Mouse (Mus musculus) limb, embryonic 11.5 days (tissue): ENCODE measurements around the gene Cxcl9. TPM values are rescaled to one million over a fixed set of nuclear protein-coding genes. Genes with fewer than 3 reads are reported as not detected.

Experiments used
- ATAC-seq: fragments of 200-750 bp; cut with Nextera tagmentation; 2 replicates; pipeline ENCODE4 v1.8.0; 2017; ENCODE audit warnings: low read depth; ENCODE audit not compliant: insufficient number of reproducible peaks, low FRiP score, low TSS enrichment
- DNase-seq: peaks from one replicate; pipeline ENCODE4 v3.0.0-alpha.2; 2015; ENCODE audit warnings: low spot score
- H3K27ac ChIP-seq: fragments of 300-500 bp; sonication (generic); replicated peaks from 2 replicates; pipeline ENCODE4 v1.5.1; 2014; ENCODE audit warnings: low read depth, mild to moderate bottlenecking, low read length
- H3K27me3 ChIP-seq: fragments of 300-500 bp; sonication (generic); 2 replicates; pipeline ENCODE4 v1.6.1; 2014; ENCODE audit warnings: mild to moderate bottlenecking, low read length, mixed read lengths; ENCODE audit not compliant: control insufficient read depth, insufficient read depth
- H3K36me3 ChIP-seq: fragments of 300-500 bp; sonication (generic); 2 replicates; pipeline ENCODE4 v1.6.1; 2014; ENCODE audit warnings: mild to moderate bottlenecking, low read length, moderate library complexity, mixed read lengths; ENCODE audit not compliant: control insufficient read depth, insufficient read depth
- H3K4me1 ChIP-seq: fragments of 300-500 bp; sonication (generic); 2 replicates; pipeline ENCODE4 v1.6.1; 2014; ENCODE audit warnings: low read length, mixed read lengths; ENCODE audit not compliant: control insufficient read depth, insufficient read depth
- H3K4me2 ChIP-seq: fragments of 300-500 bp; sonication (generic); 2 replicates; pipeline ENCODE4 v1.6.1; 2014; ENCODE audit warnings: low read depth, mild to moderate bottlenecking, moderate library complexity; ENCODE audit not compliant: severe bottlenecking
- H3K4me3 ChIP-seq: fragments of 300-500 bp; sonication (generic); 2 replicates; pipeline ENCODE4 v1.5.1; 2014; ENCODE audit warnings: low read depth, low read length
- H3K9ac ChIP-seq: fragments of 300-500 bp; sonication (generic); 2 replicates; pipeline ENCODE4 v1.6.1; 2014; ENCODE audit warnings: mild to moderate bottlenecking, low read length
- H3K9me3 ChIP-seq: fragments of 300-500 bp; sonication (generic); 2 replicates; pipeline ENCODE4 v1.6.1; 2016; ENCODE audit warnings: low read length; ENCODE audit not compliant: control insufficient read depth
- WGBS: fragments of 180-500 bp; shearing (Covaris S2); extraction: QIAGEN DNeasy Blood & Tissue Kit; methylation state at CpG from one replicate; pipeline ENCODE4 v1.1.7; 2014; 5-methylcytosine and 5-hydroxymethylcytosine counted together
- polyA plus RNA-seq: library from polyadenylated mRNA; unstranded; fragments of >200 nt; fragmentation: Nextera tagmentation; extraction: Ambion mirVana; gene quantifications from 2 replicates; pipeline ENCODE4 v1.2.1, GENCODE M21; 2014

Cxcl9 gene
- polyA plus RNA-seq, 1 experiment from 2014 or later: not detected

GRCm38 (mm10) chr5:92287840-92288239, 40.0 kb downstream of the Cxcl9 start:
- ATAC-seq: no peak
- Histone ChIP-seq H3K36me3 (peaks cover 12% of the 10 kb centered on the region), H3K4me3 (no peak overlapping the region), H3K9me3 (no peaks in the 10 kb centered on the region), H3K9ac (no peak overlapping the region), H3K27me3 (no peaks in the 10 kb centered on the region), H3K4me1 (no peaks in the 10 kb centered on the region), H3K4me2 (no peak overlapping the region), H3K27ac (no peak overlapping the region)
- WGBS: 84% methylated on average over 6 of the region's 6 CpGs
- no peak for DNase-seq

DNA sequence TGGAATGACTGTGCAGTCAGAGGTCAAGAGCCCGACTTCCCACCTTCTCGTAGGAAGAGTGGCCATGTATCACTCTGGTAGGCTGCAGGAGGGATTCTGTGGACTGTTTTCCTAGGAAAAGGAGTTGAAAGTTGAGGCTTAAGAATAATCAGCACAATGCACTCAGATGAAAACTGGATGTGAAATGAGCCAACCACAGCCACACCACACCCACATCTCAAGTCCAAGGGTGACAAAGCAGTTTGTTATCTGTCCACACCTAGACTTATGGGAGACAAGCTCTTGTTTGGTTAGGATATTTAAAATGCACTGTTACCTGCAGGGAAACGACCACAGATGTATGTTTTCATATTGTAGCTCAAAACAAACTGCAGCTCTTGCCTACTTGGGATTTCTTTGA, 44.8 kb downstream of the Cxcl9 start:
- Histone ChIP-seq H3K9ac (no peak overlapping the region), H3K36me3 (no peaks in the 10 kb centered on the region; the same call in 1 of the 2 replicates), H3K4me3 (no peak overlapping the region), H3K27ac (no peak overlapping the region), H3K4me2 (no peak overlapping the region), H3K27me3 (no peaks in the 10 kb centered on the region), H3K4me1 (no peaks in the 10 kb centered on the region), H3K9me3 (no peaks in the 10 kb centered on the region)
- ATAC-seq (no peak), DNase-seq (no peak)
- 82% methylated on average over 3 of the region's 3 CpGs for WGBS

- no peak for ATAC-seq
- Histone ChIP-seq H3K27ac (no peak overlapping the region), H3K4me2 (no peak overlapping the region), H3K4me3 (no peak overlapping the region), H3K9me3 (no peaks in the 10 kb centered on the region), H3K36me3 (no peaks in the 10 kb centered on the region; the same call in 1 of the 2 replicates), H3K9ac (no peak overlapping the region), H3K4me1 (peaks cover under 1% of the 10 kb centered on the region; the same call in 1 of the 2 replicates), H3K27me3 (no peaks in the 10 kb centered on the region)
- 79% methylated on average over 4 of the region's 4 CpGs for WGBS
- DNase-seq: no peak
These were observed 45.3 kb downstream of the Cxcl9 start for GRCm38 (mm10) chr5:92282571-92282970.

DNA sequence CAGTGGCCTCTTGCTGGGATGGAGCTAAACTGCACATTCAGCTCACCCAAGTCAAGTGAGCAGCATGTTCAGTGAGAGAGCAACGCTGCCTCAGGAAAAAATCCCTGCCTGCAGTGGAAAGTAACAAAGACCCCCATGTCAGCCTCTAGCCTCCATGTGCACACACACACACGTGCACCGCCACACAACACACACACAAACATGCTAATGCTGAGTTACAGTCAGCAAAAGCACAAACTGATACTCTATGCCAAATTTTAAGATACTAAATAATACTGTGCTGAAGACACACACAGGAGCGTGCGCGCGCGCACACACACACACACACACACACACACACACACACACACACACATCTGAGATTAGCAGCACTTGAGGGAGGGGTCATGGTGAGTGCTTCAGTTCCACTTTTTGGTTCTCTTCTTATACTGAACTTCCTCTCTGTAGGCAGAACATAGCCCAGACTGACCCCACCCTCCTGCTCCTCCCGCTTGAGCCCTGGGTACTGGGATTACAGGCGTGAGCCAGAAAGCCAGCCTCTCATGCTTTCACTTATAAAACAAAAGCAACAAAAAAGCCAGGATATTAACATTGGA, 48.8 kb downstream of the Cxcl9 start:
- H3K9ac ChIP-seq: no peak overlapping the region
- ATAC-seq: no peak
- no peak for DNase-seq
- H3K27me3 ChIP-seq: no peaks in the 10 kb centered on the region
- 89% methylated on average over 10 of the region's 10 CpGs for WGBS
- no peak overlapping the region for H3K27ac ChIP-seq
- H3K36me3 ChIP-seq: no peaks in the 10 kb centered on the region; the same call in 1 of the 2 replicates
- H3K9me3 ChIP-seq: no peaks in the 10 kb centered on the region
- H3K4me3 ChIP-seq: no peak overlapping the region
- H3K4me2 ChIP-seq: no peak overlapping the region
- H3K4me1 ChIP-seq: peaks cover 4% of the 10 kb centered on the region; the same call in 1 of the 2 replicates

DNA sequence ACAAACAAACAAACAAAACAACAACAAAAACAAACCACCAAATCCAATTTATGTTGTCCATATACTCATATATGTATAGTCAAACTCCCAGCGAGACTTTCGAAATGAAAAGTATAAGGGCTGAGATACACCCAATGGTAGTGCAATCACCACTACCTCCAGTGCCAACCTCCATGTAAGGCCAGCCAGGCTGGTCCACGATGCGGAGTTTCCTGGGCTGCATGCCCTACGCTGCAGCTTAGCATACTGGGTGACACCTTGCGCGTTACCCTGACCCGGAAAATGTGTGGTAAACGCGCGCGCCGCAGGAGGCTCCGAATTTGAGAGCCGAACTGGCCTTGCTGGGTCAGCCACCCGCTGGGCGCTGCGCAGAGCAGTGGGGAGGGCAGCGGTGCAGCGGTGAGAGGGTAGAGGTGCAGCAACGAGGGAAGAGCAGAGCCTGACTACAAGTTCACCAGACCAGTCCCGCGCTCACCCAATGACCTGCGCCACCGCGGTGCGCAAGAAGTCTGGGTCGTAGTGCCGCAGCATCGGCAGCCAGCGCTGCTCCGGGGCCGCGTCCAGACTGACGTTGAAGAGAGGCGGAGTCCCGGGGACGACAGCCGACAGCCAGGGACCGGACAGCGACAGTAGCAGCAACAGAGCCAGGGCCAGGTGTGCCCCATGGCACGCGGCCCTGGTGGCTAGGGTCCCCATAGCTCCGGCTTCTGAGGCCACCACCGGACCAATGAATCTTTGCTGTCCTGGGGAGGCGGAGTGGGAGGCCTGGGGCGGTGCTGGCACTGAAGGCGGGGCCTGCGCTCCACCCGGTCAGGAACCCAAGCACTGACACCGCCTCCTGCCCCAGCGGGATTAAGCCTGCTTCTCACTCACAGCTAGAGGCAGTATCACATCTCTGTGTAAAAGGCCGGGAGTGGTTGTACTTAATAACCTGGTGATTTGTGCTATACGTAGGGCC, 50.2 kb downstream of the Cxcl9 start, which contains the start of gene Naaa:
Naaa (minus strand) TSS at position 734 of the 958 bp plus-strand sequence.
- 3% methylated on average over 54 of the region's 54 CpGs for WGBS
- ATAC-seq: peak; percentile 87
- H3K27ac ChIP-seq: no peak within 1 kb of the TSS

More for the DNA sequence above, 50.2 kb downstream of the Cxcl9 start, which contains the start of gene Naaa:
- H3K4me2 ChIP-seq: peak within 1 kb of the TSS; percentile 92
- H3K4me3 ChIP-seq: peak within 1 kb of the TSS; percentile 65
- no peaks in the 10 kb centered on the region for H3K9me3 ChIP-seq
- H3K36me3 ChIP-seq: no peaks in the 10 kb centered on the region
- no peaks in the 10 kb centered on the region for H3K27me3 ChIP-seq
- peak within 1 kb of the TSS; percentile 49; the same call in 1 of the 2 replicates for H3K9ac ChIP-seq
- H3K4me1 ChIP-seq: peaks cover 4% of the 10 kb centered on the region; the same call in 1 of the 2 replicates
- DNase-seq: peak; percentile 85

Other genes starting within 250 kb of the Cxcl9 start
- 256 TPM in 2 replicates for gene G3bp2, start 244.4 kb downstream of the Cxcl9 start, polyA plus RNA-seq
- gene Uso1, start 190.1 kb downstream of the Cxcl9 start, polyA plus RNA-seq: 29.4 and 31.5 TPM in 2 replicates
- not detected in 2 replicates for gene U90926, start 112.7 kb downstream of the Cxcl9 start, polyA plus RNA-seq
- gene Ppef2, start 71.8 kb downstream of the Cxcl9 start, polyA plus RNA-seq: 0.08 TPM in 1 of 2 replicates, not detected in the other
- 6.7 and 8.2 TPM in 2 replicates for gene Naaa, start 49.9 kb downstream of the Cxcl9 start, polyA plus RNA-seq
- gene Sdad1, start 17.6 kb downstream of the Cxcl9 start, polyA plus RNA-seq: 44.1 and 45.3 TPM in 2 replicates
- 1.8 and 2.5 TPM in 2 replicates for gene Art3, start 3.7 kb upstream of the Cxcl9 start, polyA plus RNA-seq
- gene Cxcl10, start 20.8 kb upstream of the Cxcl9 start, polyA plus RNA-seq: 1.2 and 1.3 TPM in 2 replicates
- 77.4 and 77.5 TPM in 2 replicates for gene Nup54, start 107.1 kb upstream of the Cxcl9 start, polyA plus RNA-seq
- 6.3 and 7.0 TPM in 2 replicates for gene Scarb2, start 178.8 kb upstream of the Cxcl9 start, polyA plus RNA-seq
- gene Fam47e, start 227.0 kb upstream of the Cxcl9 start, polyA plus RNA-seq: not detected in 2 replicates